Comparison of ENCODE assay signal across 15 mouse cellular contexts in the genomic region with DNA sequence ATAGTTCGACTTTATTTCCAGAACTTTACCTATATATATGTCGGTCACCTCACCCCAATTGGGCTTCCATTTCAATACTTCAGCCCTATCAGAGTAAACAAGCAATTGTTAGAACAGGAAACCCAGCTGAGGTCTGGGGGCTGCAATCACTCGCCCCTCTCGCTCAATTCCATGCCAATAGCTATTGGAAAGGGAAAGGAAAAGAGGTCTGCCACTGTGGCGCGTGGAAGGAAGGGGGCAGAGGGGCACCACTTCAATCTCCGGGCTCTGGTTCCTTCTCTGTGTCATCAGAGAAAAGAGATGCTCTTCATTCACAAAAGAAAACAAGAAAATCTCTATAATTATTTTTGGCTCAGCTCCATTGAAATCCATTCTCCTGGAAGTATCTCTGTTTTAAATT.
DNase-seq lines count a peak whose midpoint lies in the region; ATAC-seq and TF ChIP-seq lines count a peak whose summit lies in the region.
"Had no signal": no experiment of that assay in that cellular context is flagged by ENCODE, and none has a peak within 500 bp of the region (broad histone marks: within the 10 kb centered on the region; RNA-seq: fewer than 3 reads in every experiment).

No protein-coding gene starts in this region.

- ATAC-seq in forebrain, embryonic 15.5 days (replicated peaks) = no peak
- no peak for ATAC-seq in midbrain, embryonic 15.5 days (replicated peaks)
- ATAC-seq: inflammation-experienced regulatory T-cells, adult 6 months; liver, embryonic 12.5 days; lung, postnatal 0 days had no signal

- H3K36me3 ChIP-seq in forebrain, embryonic 15.5 days = no peaks in the 10 kb centered on the region
- H3K36me3 ChIP-seq in midbrain, embryonic 15.5 days (replicated peaks) = no peaks in the 10 kb centered on the region
- no peaks in the 10 kb centered on the region for H3K36me3 ChIP-seq in kidney, adult 2 months (ENCODE audit: control insufficient read depth, insufficient read depth, low read length)
- no peaks in the 10 kb centered on the region for H3K36me3 ChIP-seq in embryonic facial prominence, embryonic 10.5 days (replicated peaks)
- H3K36me3 ChIP-seq: heart, embryonic 15.5 days; kidney, embryonic 15.5 days; liver, embryonic 12.5 days had no signal

- H3K9ac ChIP-seq in forebrain, embryonic 15.5 days (replicated peaks) = peak overlapping the region; percentile 44
- no peak overlapping the region for H3K9ac ChIP-seq in midbrain, embryonic 15.5 days
- H3K9ac ChIP-seq: heart, embryonic 15.5 days; kidney, embryonic 15.5 days; liver, embryonic 12.5 days had no signal

- peak overlapping the region; percentile 91 for H3K27ac ChIP-seq in forebrain, embryonic 15.5 days (replicated peaks)
- H3K27ac ChIP-seq in midbrain, embryonic 15.5 days = peak overlapping the region; percentile 67
- no peak overlapping the region for H3K27ac ChIP-seq in kidney, adult 2 months (ENCODE audit: insufficient read depth, low read depth, low read length)
- no peak overlapping the region for H3K27ac ChIP-seq in embryonic facial prominence, embryonic 10.5 days (replicated peaks)
- H3K27ac ChIP-seq: heart, embryonic 15.5 days; kidney, embryonic 15.5 days; liver, embryonic 12.5 days had no signal

- WGBS in forebrain, embryonic 15.5 days = 18% methylated on average over 7 of the region's 7 CpGs
- 56% methylated on average over 7 of the region's 7 CpGs for WGBS in midbrain, embryonic 15.5 days
- 77% methylated on average over 7 of the region's 7 CpGs for WGBS in kidney, adult 2 months
- 72% methylated on average over 7 of the region's 7 CpGs for WGBS in embryonic facial prominence, embryonic 10.5 days

- H3K27me3 ChIP-seq in forebrain, embryonic 15.5 days = no peaks in the 10 kb centered on the region
- H3K27me3 ChIP-seq in midbrain, embryonic 15.5 days (replicated peaks) = no peaks in the 10 kb centered on the region
- no peaks in the 10 kb centered on the region for H3K27me3 ChIP-seq in kidney, adult 2 months (replicated peaks; ENCODE audit: control insufficient read depth, insufficient read depth, low read length)
- H3K27me3 ChIP-seq in embryonic facial prominence, embryonic 10.5 days (replicated peaks; ENCODE audit: low read depth, poor library complexity, severe bottlenecking) = no peaks in the 10 kb centered on the region
- H3K27me3 ChIP-seq: heart, embryonic 15.5 days; kidney, embryonic 15.5 days had no signal

- H3K4me3 ChIP-seq in forebrain, embryonic 15.5 days = 0 out of 2 replicates have a peak overlapping the region, but pooled peaks have one; percentile 21
- no peak overlapping the region for H3K4me3 ChIP-seq in midbrain, embryonic 15.5 days
- H3K4me3 ChIP-seq in kidney, adult 2 months (ENCODE audit: insufficient read depth, low read depth, low read length) = no peak overlapping the region
- H3K4me3 ChIP-seq in embryonic facial prominence, embryonic 10.5 days = no peak overlapping the region
- H3K4me3 ChIP-seq: heart, embryonic 15.5 days; kidney, embryonic 15.5 days; liver, embryonic 12.5 days had no signal

- peak; percentile 75 to 76 for DNase-seq in cerebellum, postnatal 14 days
- no peak for DNase-seq in cerebellum, adult 9-10 months
- peak; percentile 54 for DNase-seq in Muller cell, postnatal 12 days (ENCODE audit: inconsistent ontology term)
- DNase-seq in kidney, adult 2 months = no peak
- DNase-seq in embryonic facial prominence, embryonic 10.5 days (ENCODE audit: low spot score) = no peak
- DNase-seq in urinary bladder, postnatal 4 days (ENCODE audit: low spot score in 2 of 2) = no peak
- DNase-seq: adrenal gland, postnatal 10 days; thymus, postnatal 14 days had no signal

- peak overlapping the region; percentile 41 for H3K4me2 ChIP-seq in forebrain, embryonic 15.5 days (replicated peaks)
- H3K4me2 ChIP-seq in midbrain, embryonic 15.5 days = peak overlapping the region; percentile 26
- H3K4me2 ChIP-seq: heart, embryonic 15.5 days; kidney, embryonic 15.5 days; liver, embryonic 12.5 days had no signal

- no peaks in the 10 kb centered on the region for H3K9me3 ChIP-seq in forebrain, embryonic 15.5 days
- no peaks in the 10 kb centered on the region for H3K9me3 ChIP-seq in midbrain, embryonic 15.5 days
- H3K9me3 ChIP-seq in embryonic facial prominence, embryonic 10.5 days = no peaks in the 10 kb centered on the region
- H3K9me3 ChIP-seq: heart, embryonic 15.5 days; kidney, embryonic 15.5 days; liver, embryonic 12.5 days had no signal

- H3K4me1 ChIP-seq in forebrain, embryonic 15.5 days = peaks cover 38% of the 10 kb centered on the region
- peaks cover 17% of the 10 kb centered on the region for H3K4me1 ChIP-seq in midbrain, embryonic 15.5 days
- H3K4me1 ChIP-seq in kidney, adult 2 months (ENCODE audit: control insufficient read depth, insufficient read depth, low read length) = no peaks in the 10 kb centered on the region
- peaks cover 19% of the 10 kb centered on the region for H3K4me1 ChIP-seq in embryonic facial prominence, embryonic 10.5 days
- H3K4me1 ChIP-seq: heart, embryonic 15.5 days; liver, embryonic 12.5 days had no signal

- no peak for TF ChIP-seq CTCF in kidney, adult 2 months (conservative IDR thresholded peaks at IDR 0.05; ENCODE audit: insufficient read depth, insufficient read length, low read depth, low read length)

- no peak for TF ChIP-seq POLR2A in kidney, adult 2 months (IDR thresholded peaks at IDR 0.05; ENCODE audit: low read depth, low read length)

Comparison
In these comparisons a context has a peak if more than half of its experiments do, and no peak if none do; other contexts are left out.
1. DNase-seq: peak in cerebellum, postnatal 14 days (2 of 2) and Muller cell, postnatal 12 days (single experiment); none in cerebellum, adult 9-10 months (single experiment), kidney, adult 2 months (single experiment), embryonic facial prominence, embryonic 10.5 days (single experiment) and urinary bladder, postnatal 4 days (0 of 2).
2. H3K27ac ChIP-seq: peak in forebrain, embryonic 15.5 days (single experiment) and midbrain, embryonic 15.5 days (single experiment); none in kidney, adult 2 months (single experiment) and embryonic facial prominence, embryonic 10.5 days (single experiment).